Mouse (Mus musculus) mouse embryonic stem cell (cell line): ENCODE results near the gene Nab2.

Experiments
- in situ Hi-C, 2 experiments: fragments of 300-500 bp; cut with MboI; formaldehyde crosslinking; loops; 1 replicate in 1 of 2; 3 replicates in 1 of 2; pipeline ENCODE4 v1.14.3; 2019 to 2020; ENCODE audit warnings: low sequenced_read_pairs in 2 of 2, low pct_unique_long_range_greater_than_20kb in 1 of 2, mixed read lengths in 1 of 2; ENCODE audit not compliant: unreplicated experiment in 1 of 2

Gene Nab2

GRCm38 (mm10) chr10:127668093-127669050 is at the start of gene Nab2:
Gene Nab2 (minus strand): TSS chr10:127668568.
- in situ Hi-C loops, result no loop called here

GRCm38 (mm10) chr10:127712736-127713135 is 44.4 kb upstream of the Nab2 start:
- in situ Hi-C loops, result no loop called here

- in situ Hi-C loops, result no loop called here
Observed at GRCm38 (mm10) chr10:127710331-127710730, 42.0 kb upstream of the Nab2 start.

DNA sequence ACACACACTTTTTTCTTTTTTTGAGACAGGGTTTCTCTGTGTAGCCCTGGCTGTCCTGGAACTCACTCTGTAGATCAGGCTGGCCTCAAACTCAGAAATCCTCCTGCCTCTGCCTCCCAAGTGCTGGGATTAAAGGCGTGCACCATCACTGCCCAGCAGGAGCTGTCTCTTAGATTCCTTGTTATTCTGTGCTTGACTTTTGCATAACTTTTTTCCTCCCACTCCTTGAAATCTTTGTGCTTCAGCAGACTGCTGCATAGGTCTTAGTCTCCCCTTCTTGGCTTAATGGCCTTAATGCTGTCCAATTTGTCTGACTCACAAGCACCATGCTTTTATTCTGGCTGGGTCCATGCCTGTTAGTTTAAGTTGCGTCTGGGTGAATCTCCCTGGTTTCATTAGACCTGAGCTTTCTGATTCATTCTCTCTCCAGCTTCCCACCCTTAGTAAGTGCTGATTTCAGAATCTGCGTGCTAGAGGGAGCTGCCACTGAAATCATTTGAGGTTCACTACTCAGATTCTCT is 40.5 kb upstream of the Nab2 start:
- in situ Hi-C loops, result no loop called here

DNA sequence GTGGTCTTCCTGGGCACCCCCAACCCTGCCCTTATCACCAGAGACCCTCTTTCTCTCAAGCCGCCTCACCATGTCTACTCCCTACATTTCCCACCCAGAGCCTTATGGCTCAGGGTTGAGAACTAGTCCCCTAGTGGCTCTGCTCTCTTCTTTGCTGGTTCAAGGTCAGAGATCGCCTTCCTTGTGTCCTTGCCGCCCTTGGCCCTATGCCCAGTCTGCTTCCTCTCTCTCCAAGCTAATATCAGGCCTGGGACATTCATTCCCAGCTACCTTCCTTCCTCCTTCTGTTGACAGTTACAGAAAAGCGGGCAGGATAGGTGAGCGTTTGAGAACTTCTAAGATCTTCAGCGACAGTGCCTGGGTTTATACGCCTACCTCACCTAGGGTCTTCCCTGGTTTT is 39.4 kb upstream of the Nab2 start:
- in situ Hi-C loops, result no loop called here

DNA sequence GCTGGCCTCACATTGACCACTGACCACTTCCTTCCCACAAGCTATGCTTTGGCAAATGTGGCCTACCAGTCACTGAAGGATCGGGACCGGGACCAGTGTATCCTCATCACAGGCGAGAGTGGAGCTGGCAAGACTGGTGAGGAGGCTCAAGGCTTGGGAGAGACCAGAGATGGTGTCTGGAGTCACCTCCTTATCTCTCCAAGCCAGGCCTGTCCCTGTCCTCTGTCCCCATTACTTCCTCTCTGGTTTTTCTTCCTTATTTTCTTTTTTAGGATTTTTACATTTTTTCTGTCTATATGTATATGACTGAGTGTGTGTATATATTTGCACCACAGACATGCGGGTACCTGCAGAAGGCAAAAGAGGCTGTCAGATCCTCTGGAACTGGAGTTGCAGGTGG is 37.4 kb upstream of the Nab2 start:
- in situ Hi-C loops, result no loop called here

DNA sequence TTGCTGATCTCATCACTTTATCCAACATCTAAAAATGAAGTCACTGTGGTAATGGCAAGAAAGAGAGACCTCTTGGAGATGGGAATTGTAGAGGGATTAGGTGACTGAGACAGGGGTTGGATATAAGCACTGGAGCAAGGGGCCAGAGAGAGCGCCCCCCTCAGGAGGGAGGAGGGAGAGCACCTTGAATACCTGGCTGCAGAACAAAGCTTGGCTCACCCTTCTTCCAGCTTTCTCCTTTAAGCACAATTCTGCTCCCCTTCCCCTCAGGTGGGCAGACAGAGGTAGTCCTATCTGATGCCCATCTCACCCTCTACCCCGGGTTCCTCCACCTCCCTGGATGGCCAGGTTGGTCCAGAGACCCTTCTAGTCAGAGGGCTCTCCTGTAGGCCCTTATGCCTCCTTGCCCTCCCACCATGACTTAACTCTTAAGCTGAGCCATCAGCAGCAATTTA is 36.4 kb upstream of the Nab2 start, which contains the start of gene Myo1a:
Gene Myo1a, plus strand, starts transcription at position 405 of the 455 bp plus-strand sequence.
- in situ Hi-C loops, result no loop called here

DNA sequence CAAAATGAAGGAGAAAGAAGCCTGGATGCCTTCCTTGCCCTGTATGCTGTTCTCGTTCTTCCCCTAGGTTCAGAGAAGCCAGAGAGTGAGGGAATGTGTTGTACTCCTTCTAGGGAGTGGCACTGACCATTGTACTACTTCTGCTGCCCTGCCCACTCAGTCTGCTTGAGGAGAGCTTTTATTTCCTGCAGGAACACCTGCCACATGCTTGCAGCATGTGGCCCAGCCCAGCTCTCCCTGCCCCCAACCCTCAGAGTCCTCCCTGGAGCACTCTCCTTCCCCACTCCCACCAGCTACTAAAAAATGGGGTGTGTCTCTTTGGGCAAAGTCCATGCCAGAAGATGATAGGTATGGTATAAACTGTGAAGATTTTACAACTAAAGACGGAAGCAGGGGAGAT is 35.9 kb upstream of the Nab2 start:
- in situ Hi-C loops, result no loop called here

DNA sequence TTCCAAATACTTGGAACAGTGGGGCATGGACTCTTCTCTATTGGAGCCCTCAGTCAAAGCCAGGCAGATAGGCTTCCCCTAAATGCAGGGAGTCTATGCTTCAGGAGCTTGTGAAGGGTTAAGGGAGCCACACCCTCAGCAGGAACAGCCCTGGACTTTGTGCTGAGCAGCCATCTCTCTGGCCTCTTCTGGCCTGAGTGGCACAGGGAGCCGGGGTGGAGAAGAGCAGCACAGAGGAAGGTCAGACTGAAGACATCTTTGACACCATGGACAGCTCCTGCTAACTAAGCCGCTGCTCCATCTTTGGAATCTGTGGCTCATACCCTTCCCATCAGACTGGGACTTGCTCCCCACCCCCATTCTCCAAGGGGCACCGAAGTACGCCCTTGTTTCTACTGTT is 34.9 kb upstream of the Nab2 start:
- in situ Hi-C loops, result no loop called here

GRCm38 (mm10) chr10:127698966-127699365 is 30.6 kb upstream of the Nab2 start:
- in situ Hi-C loops, result no loop called here

GRCm38 (mm10) chr10:127695775-127696174 is 27.4 kb upstream of the Nab2 start:
- in situ Hi-C loops, result no loop called here

DNA sequence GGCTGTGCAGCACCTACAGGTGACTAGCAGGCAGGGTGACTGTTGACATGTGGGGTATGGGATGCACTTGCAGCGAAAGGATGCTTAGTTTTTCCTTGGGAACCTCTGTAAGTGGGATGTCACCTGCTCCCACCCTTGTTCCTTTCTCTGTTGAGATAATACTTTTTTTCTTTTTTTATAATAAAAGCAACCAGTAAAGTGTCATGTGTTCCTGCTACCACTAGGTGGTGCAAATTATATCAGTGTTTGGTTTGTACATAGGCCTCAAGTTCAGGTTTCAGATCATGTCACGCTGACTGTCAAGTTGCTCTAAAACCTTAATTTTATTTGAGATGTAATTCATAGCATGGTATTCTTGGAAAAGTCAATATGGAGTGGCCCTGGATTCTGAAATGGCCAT is 26.3 kb upstream of the Nab2 start:
- in situ Hi-C loops, result no loop called here

DNA sequence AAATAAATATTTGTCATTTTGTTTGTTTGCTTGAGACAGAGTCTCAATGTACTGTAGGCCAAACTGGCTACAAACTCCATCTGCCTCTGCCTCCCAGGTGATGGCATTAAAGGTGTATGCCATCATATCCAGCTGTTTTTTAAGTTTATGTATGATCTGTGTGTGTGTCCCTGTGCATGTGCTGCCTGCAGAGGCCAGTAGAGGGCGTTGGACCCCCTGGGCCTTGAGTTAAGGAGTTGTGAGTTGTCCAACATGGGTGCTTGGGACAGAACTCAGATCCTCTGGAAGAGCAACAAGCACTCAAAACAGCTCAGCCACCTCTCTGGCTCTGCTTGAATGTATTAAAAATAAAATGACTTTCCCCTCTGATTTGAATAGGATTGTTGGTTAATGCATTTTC is 22.7 kb upstream of the Nab2 start:
- in situ Hi-C loops, result no loop called here

GRCm38 (mm10) chr10:127682886-127683285 is 14.5 kb upstream of the Nab2 start:
- in situ Hi-C loops, result no loop called here

GRCm38 (mm10) chr10:127679881-127680280 is 11.5 kb upstream of the Nab2 start:
- in situ Hi-C loops, result no loop called here

GRCm38 (mm10) chr10:127679208-127679607 is 10.8 kb upstream of the Nab2 start:
- in situ Hi-C loops, result no loop called here

- in situ Hi-C loops, result no loop called here
Observed at GRCm38 (mm10) chr10:127677591-127678336, 9.4 kb upstream of the Nab2 start.

DNA sequence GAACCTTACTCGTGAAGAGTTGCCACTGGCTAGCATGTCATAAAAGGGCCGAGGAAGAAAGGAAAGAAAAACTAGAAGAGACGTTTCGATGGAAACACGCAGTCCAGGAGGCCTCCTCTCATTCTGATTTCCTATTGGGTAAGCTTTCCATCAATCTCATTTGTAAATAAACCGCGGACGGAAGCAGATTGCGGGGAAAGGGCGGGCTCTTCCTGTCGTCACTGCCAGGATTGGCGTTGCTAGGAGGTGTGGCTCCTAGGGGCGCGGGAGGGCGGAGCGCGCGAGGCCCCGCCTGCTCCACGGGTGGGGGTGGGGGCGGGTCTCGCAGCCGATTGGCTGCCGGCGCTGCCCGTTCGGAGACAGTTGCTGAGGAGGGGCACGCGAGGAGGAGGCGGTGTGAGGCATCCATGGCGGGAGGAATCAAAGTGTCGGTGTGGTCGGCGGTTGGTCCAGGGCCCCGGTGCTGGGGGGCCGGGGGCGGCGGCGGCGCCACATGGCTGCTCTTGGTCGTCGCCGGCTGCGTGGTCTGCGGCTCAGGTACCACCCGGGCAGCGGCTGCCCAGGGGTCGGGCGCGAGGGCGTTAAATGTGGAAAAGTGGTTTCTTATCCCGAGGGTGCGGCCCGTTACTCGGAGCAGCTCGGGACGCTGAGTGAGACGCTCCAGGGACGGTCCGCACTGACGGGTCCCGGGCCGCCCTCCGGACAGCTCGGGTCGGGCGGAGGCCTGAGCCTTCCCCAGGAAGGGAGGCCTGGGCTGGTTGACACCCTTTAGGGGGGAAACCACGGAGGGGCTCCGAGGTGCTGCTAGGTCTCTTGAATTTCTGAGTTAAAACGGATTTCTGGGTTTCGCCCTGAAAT is 8.6 kb upstream of the Nab2 start:
- in situ Hi-C loops, result no loop called here
